Mouse (Mus musculus) embryonic fibroblast, embryonic 13.5 days (primary cell): ENCODE measurements around the gene Hip1.

Experiments used
- CTCF ChIP-seq: IDR thresholded peaks from 2 replicates; pipeline ENCODE4 v1.5.1; 2011; ENCODE audit warnings: mild to moderate bottlenecking, control low read depth, low read length, moderate library complexity, borderline replicate concordance; ENCODE audit not compliant: insufficient read depth
- POLR2A ChIP-seq: IDR thresholded peaks from 2 replicates; pipeline ENCODE4 v1.6.1; 2011; ENCODE audit warnings: low read depth, mild to moderate bottlenecking, control low read depth, low read length, moderate library complexity

GRCm38 (mm10) chr5:135567556-135568265 lies 22.8 kb upstream of the Hip1 start:
- no peak for TF ChIP-seq CTCF
- TF ChIP-seq POLR2A, result no peak
